Mouse (Mus musculus) small intestine, adult 2 months (tissue): ENCODE data around the gene Rxra.

Experiments used
- CTCF ChIP-seq: fragments of 200-500 bp; IDR thresholded peaks from 2 replicates; pipeline ENCODE4 v1.5.1; 2012; ENCODE audit warnings: low read depth, mild to moderate bottlenecking, control low read depth, inconsistent platforms, low read length, moderate library complexity, mixed read lengths; ENCODE audit not compliant: insufficient replicate concordance, insufficient read length; ENCODE audit errors: extremely low read depth
- POLR2A ChIP-seq: fragments of 200-500 bp; IDR thresholded peaks from 2 replicates; pipeline ENCODE4 v1.6.1; 2012; ENCODE audit warnings: low read depth, mild to moderate bottlenecking, control low read depth, inconsistent platforms, low read length, moderate library complexity

GRCm38 (mm10) chr2:27680595-27680994 is 4.4 kb downstream of the Rxra start:
- TF ChIP-seq CTCF (no peak), POLR2A (no peak)
